Mouse (Mus musculus): ENCODE results near the gene Nckap5.

GRCm38 (mm10) chr1:126481459-126482228, 349.0 kb downstream of the Nckap5 start:
- TF ChIP-seq POLR2A (IDR thresholded peaks at IDR 0.05; ENCODE audit: borderline replicate concordance, extremely low read depth, low read depth, low read length) (no peak), CTCF (IDR thresholded peaks at IDR 0.05; ENCODE audit: insufficient read depth, low read length) (no peak)
